Mouse (Mus musculus) T-helper 17 cell (primary cell): Measurements from ENCODE around the gene Fryl.

ENCODE experiments used
- in situ Hi-C, 2 experiments: fragments of 300-600 bp; cut with MboI, MseI; formaldehyde crosslinking; loops; 1 replicate in 1 of 2; 2 replicates in 1 of 2; pipeline ENCODE4 v1.15.1; 2025; ENCODE audit warnings: high pct_unique_total_duplicates in 2 of 2

Fryl gene

GRCm38 (mm10) chr5:73119969-73120725 is 136.3 kb downstream of the Fryl start:
- in situ Hi-C loops, result loop anchor here in 1 of 2 experiments (10.0 kb wide), 1 partner anchor 1445 kb away; no protein-coding TSS in a partner anchor

DNA sequence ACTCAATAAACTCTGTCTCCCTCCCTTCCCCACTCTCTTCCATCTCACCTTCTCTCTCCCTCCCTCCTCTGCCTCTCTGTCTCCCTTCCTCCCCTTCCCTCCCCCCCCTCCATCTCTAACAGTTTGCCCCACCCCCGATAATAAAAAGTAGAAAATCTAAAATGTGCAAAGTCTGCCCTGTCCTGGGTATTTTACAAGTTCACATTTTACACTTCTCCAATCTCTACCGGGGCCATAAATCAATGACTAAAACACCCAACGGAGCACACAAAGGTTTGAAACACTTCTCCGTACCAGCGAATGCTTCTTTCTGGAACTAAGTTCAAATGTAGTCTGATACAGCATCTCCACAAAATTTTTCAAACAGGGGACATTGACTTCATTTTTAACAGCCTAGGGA is 136.9 kb downstream of the Fryl start:
- in situ Hi-C loops, result no loop called here

- in situ Hi-C loops, result no loop called here
These were observed 137.6 kb downstream of the Fryl start for GRCm38 (mm10) chr5:73118786-73119185.

DNA sequence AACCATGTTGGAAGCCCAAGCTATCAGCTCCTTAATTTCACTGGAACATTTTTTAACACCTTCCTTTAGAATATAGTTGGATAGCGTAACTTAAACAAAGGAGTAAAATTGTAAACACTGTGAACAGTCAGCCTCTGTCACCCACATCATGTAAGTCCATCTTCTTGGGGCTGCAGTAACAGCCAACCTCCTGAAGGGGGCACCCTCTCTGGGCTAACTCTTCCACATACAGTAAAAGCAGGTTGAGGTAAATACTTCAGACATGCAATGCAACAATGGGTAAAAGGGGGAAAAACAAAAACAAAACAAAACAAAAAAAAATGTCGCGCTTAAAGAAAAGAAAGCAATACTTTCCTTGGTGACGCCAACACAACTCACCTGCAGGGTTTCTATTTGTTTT is 141.5 kb downstream of the Fryl start:
- in situ Hi-C loops, result no loop called here

GRCm38 (mm10) chr5:73112331-73112730 is 144.1 kb downstream of the Fryl start:
- in situ Hi-C loops, result no loop called here

GRCm38 (mm10) chr5:73103657-73104056 is 152.8 kb downstream of the Fryl start:
- in situ Hi-C loops, result no loop called here

DNA sequence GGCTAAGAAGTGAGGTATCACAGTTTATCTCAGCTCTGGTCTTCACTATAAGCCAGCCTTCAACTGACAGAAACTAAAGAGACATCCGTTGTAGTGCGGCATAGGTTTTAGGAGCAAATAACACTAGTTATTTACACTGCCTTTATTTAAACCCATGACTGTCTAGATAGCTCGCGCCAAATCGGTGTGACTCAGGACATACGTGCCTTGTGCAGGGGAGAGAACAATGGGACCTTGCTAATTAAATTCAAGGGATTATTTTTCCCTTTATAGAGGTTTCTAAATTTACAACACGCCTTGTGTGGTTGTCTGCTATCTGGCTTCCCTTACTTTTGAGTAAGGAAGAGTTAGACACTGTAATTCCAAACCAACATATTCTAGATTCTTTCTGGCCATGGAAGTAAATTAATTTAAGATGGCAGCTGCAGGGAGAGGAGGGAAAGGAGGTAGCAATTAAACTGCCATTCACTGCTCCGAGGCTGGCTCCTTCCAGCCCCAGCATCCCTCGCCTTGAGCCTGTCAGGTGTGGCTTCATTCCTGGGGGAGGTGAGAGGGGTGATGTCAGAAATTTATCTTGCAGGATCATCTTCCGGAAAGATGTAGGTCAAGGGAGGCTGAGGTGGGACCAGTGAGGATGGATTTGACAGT is 154.0 kb downstream of the Fryl start:
- in situ Hi-C loops, result no loop called here

DNA sequence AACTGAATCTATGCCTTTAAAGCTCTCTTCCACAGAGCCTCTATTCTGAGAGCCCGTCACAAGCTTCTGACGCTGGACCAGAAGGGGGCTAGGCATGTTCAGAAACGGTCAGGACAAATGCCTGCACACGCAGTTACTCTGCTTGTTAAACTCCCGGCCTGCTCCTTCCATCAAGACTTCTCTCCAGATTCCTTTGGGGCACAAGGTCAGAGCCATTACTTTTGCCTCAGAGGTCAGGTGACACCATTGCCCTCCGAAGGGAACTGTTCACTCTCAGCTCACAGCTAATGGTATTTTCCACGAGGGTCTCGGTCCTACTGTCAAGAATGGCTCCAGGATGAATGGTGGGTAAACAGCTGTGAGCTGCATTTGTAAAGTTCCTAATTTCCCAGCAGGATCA is 164.2 kb downstream of the Fryl start:
- in situ Hi-C loops, result loop anchor here in 1 of 2 experiments (5.0 kb wide), 1 partner anchor 50 kb away; no protein-coding TSS in a partner anchor

DNA sequence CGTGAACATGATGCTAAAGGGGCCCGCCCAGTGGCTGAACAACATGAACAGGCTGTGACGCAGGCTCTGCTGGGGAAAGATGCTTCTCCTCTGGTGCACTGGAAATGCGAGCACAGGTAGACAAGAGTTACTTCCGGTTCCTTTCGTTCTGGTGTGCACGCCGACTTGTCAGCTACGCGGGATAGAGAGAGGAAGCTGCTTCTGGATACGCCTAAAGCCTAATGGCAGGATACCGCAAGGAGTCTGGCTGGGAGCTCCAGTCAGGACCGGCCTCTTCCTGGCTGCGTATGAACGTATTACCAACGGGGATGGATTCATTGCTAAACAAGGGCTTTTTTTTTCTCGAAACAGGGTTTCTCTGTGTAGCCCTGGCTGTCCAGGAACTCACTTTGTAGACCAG is 167.3 kb downstream of the Fryl start:
- in situ Hi-C loops, result no loop called here

GRCm38 (mm10) chr5:73081496-73081895 is 174.9 kb downstream of the Fryl start:
- in situ Hi-C loops, result no loop called here

- in situ Hi-C loops, result no loop called here
These were observed 176.6 kb downstream of the Fryl start for GRCm38 (mm10) chr5:73079801-73080200.

DNA sequence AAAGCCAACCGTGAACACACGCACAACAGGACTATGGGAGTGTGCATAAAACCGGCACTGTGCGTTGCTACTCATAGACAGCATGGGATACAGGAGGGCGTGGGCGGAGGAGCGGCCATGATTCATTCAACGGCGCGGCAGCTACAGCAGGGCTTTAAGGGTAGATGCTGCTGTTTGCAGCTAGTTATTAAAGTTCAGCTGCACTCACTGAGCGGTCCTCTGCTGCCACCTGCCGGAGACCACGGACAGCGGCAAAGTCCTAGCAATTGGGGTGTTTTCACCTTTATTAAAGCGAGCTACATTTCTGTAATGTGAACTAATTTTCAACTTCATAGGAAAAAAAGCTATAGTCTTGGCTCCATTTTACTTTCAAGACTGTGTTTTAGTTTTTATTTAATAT is 185.1 kb downstream of the Fryl start:
- in situ Hi-C loops, result no loop called here

DNA sequence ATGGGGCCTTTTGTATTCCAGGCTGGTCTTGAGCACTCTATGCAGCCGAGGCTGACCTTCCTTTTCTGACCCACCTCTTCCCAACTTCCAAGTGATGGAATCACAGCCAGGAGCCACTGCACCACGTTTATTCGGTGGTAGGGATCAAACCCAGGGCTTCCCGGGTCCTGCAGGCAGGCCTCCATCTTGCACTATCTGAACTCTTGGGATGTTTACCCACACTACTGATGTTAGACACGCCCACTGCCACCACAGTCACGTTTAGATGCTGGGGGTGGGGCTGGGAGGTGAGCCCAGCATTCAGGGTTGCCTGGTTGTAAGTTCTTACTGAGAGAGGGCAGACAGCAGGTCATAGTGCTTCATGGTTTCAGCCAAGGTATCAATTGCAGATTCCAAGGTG is 189.5 kb downstream of the Fryl start:
- in situ Hi-C loops, result no loop called here

GRCm38 (mm10) chr5:73063768-73064669 is 192.4 kb downstream of the Fryl start:
- in situ Hi-C loops, result no loop called here

DNA sequence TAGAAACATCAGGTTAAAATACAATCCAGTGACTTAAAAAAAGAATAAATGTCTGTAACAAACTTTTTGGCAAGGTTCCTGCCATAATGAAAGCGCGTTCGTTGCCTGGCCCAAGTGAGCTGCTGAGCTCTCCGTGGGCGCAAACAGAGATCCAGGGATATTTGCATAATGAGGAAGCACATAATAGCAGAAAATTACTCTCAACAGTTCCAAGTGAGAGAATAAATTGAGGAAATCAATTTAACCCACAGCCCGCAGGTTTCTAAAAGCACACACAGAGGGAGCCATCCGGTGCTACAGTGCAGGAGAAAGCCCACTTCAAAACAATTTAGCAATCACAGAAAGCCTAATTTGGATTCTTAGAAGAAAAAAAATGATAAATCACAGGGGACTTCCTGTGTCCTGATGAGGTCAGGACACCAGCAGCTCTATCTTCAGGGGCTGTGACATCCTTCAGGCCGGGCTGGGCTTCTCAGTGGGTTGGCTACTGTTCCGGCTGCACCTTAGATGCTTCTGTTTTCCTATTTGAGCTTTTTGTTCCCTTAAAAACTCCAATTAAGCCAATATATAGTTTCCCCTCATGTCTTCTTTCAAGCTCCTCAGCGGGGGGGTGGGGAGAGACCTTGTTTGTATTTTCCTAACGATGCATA is 194.8 kb downstream of the Fryl start:
- in situ Hi-C loops, result no loop called here

DNA sequence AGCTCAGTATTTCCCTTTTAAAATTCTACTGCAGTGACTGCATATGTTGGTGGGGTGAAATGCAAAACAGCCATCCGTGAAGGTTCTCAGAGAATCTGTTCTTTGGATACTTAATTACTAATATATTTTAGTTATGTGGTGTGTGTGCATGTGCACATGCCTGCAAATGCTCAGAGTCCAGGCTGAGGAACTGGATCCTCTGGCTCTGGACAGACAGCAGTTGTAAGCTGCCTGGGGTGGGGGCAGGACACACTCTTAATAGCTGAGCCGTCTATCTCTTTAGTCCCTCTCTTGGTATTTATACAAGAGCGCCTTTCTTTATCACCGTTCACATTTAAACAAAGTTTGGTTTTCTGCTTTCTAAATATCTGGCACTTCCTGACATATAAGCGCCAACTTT is 199.5 kb downstream of the Fryl start:
- in situ Hi-C loops, result no loop called here

GRCm38 (mm10) chr5:73056457-73056856 is 200.0 kb downstream of the Fryl start:
- in situ Hi-C loops, result no loop called here

GRCm38 (mm10) chr5:73053933-73054332 is 202.5 kb downstream of the Fryl start:
- in situ Hi-C loops, result loop anchor here in 1 of 2 experiments (5.0 kb wide), 1 partner anchor 328 kb away; no protein-coding TSS in a partner anchor

DNA sequence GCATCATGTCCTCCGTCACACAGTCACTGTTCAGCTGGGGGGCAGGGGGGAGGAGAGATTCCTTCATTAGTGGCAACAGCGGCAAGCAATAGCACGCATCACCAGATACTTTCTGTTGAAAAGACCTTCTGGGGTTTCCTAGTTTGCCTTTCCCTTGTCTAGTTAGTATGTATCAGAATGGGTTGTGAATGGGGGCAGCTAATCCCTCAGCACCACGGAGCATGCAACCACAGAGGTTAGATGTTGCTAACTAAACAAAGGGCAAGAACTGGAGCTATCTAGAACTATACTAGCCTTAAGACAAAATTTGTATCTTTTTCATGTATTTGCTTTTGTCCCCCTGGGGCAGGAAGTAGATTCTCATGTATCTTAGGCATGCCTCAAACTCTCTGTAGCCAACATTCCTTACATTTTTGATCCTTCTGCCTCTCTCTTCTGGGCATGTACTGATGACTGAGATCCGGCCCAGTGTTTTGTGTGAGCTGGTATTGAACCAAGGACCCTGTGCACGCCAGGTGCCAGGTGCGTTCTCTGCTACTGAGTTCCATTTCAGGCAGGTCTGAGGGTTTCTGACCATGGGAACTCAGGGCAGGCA is 208.7 kb downstream of the Fryl start:
- in situ Hi-C loops, result no loop called here

DNA sequence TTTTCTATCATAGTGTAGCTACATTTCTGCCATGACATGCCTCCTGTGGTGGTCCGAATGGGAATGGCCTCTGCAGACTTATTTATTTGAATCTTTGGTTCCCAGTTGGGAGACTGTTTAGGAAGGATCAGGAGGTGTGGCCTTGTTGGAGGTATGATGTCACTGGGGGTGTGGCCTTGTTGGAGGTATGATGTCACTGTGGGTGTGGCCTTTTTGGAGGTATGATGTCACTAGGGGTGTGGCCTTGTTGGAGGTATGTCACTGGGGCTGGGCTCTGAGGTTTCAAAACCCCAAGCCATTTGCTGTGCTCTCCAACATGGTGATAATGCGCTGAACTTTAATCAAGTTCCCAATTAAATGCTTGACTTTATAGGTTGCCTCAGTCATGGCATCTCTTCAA is 212.4 kb downstream of the Fryl start:
- in situ Hi-C loops, result loop anchor here in 1 of 2 experiments (5.0 kb wide), 1 partner anchor 48 kb away; no protein-coding TSS in a partner anchor

DNA sequence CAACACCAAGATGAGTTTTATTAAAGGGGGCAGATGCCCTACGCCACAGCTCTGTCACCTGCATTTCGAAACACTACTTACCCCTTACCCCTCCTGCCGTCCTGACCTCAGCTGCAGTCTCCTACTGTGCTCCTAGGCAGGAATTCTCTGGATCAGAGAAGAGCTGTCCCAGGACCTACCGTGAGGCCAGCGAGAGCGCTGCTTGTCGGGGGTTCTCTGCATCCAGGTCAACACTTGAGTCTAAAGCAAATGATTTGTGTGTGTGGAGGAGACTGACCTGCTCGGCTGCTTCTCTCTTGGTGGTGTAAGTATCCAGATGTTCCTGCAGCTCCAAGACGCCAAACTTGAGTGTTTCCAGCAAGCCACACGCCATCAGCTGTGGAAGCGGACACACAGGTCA is 223.9 kb downstream of the Fryl start:
- in situ Hi-C loops, result no loop called here
